Comparison of ENCODE assay signal across 21 mouse cellular contexts in the genomic region with DNA sequence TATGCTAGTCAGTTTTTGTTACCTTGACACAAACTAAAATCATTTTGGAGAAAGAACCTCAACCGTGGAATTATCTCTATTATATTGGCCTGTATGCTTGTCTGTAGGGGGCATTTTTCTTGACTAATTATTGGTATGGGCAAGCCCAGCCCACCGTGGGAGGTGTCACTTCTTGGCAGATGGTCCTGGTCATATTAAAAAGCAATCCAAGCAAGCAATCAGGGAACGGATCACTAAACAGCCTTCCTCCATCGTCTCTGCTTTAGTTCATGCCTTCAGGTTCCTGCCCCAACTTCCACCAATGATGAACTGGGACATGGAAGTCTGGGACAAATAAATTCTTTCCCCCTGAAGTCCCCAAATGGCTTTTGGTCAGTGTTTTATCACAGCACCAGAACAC.
"Had no signal": no experiment of that assay in that cellular context is flagged by ENCODE, and none has a peak within 500 bp of the region (broad histone marks: within the 10 kb centered on the region; RNA-seq: fewer than 3 reads in every experiment).

No protein-coding gene starts in this region.

- H3K27me3 ChIP-seq: heart, embryonic 12.5 days; hindbrain, embryonic 12.5 days; intestine, embryonic 15.5 days; limb, embryonic 12.5 days; liver, embryonic 13.5 days; liver, embryonic 15.5 days had no signal

- DNase-seq: gastrocnemius, adult 2 months; gastrocnemius, postnatal 10 days; gastrocnemius, postnatal 25 days; heart, adult 18-20 months; heart, postnatal 10 days; heart, postnatal 4 days; kidney, adult 18-20 months; kidney, postnatal 10 days; kidney, postnatal 4 days; liver; liver, embryonic 13.5 days had no signal

- H3K27ac ChIP-seq: gastrocnemius, adult 2 months; heart, embryonic 10.5 days; hindbrain, embryonic 10.5 days; hindbrain, embryonic 12.5 days; hindbrain, embryonic 14.5 days; intestine, embryonic 15.5 days; layer of hippocampus, adult 2 months; limb, embryonic 10.5 days; limb, embryonic 12.5 days; liver, embryonic 13.5 days; liver, embryonic 15.5 days had no signal

- H3K4me1 ChIP-seq: heart, embryonic 10.5 days; heart, embryonic 12.5 days; hindbrain, embryonic 10.5 days; hindbrain, embryonic 12.5 days; intestine, embryonic 15.5 days; limb, embryonic 10.5 days; limb, embryonic 12.5 days; liver, embryonic 15.5 days had no signal

- H3K36me3 ChIP-seq: heart, embryonic 10.5 days; heart, embryonic 12.5 days; hindbrain, embryonic 10.5 days; hindbrain, embryonic 12.5 days; intestine, embryonic 15.5 days; limb, embryonic 10.5 days; limb, embryonic 12.5 days; liver, embryonic 13.5 days; liver, embryonic 15.5 days had no signal

- H3K4me3 ChIP-seq: gastrocnemius, adult 2 months; heart, embryonic 10.5 days; heart, embryonic 12.5 days; hindbrain, embryonic 10.5 days; hindbrain, embryonic 12.5 days; intestine, embryonic 15.5 days; layer of hippocampus, adult 2 months; limb, embryonic 10.5 days; limb, embryonic 12.5 days; liver, embryonic 13.5 days; liver, embryonic 15.5 days had no signal
